Mouse (Mus musculus): ENCODE data around the gene Cuedc1. TPM values are rescaled to one million over a fixed set of nuclear protein-coding genes. Genes with fewer than 3 reads are reported as not detected.

Cuedc1 gene
- polyA plus RNA-seq, 1 experiment from 2014 or later, result 17.4 TPM

- Histone ChIP-seq H3K9ac (ENCODE audit: low read depth, low read length) (no peak overlapping the region), H3K4me1 (ENCODE audit: control insufficient read depth, insufficient read depth, low read length) (peaks cover 26% of the 10 kb centered on the region), H3K27me3 (replicated peaks; ENCODE audit: control insufficient read depth, insufficient read depth, low read length) (no peaks in the 10 kb centered on the region), H3K4me3 (ENCODE audit: low read depth, low read length) (peak overlapping the region; percentile 98), H3K4me2 (ENCODE audit: low read depth, low read length) (peak overlapping the region; percentile 77), H3K9me3 (ENCODE audit: control insufficient read depth, low read length) (no peaks in the 10 kb centered on the region), H3K27ac (replicated peaks; ENCODE audit: low read depth, low read length) (no peak overlapping the region), H3K36me3 (ENCODE audit: control insufficient read depth, insufficient read depth, low read length) (peaks cover 31% of the 10 kb centered on the region)
- DNase-seq (ENCODE audit: low spot score), result peak; percentile 67
- ATAC-seq (ENCODE audit: low read depth), result no peak
- 23% methylated on average over 5 of the region's 5 CpGs for whole genome bisulfite sequencing
These were observed 26.7 kb upstream of the Cuedc1 start for GRCm38 (mm10) chr11:88071113-88071512.

GRCm38 (mm10) chr11:88073343-88073875 lies 24.4 kb upstream of the Cuedc1 start:
- Histone ChIP-seq H3K9me3 (ENCODE audit: control insufficient read depth, low read length) (no peaks in the 10 kb centered on the region), H3K36me3 (ENCODE audit: control insufficient read depth, insufficient read depth, low read length) (peaks cover 52% of the 10 kb centered on the region), H3K27ac (replicated peaks; ENCODE audit: low read depth, low read length) (no peak overlapping the region), H3K4me2 (ENCODE audit: low read depth, low read length) (no peak overlapping the region), H3K9ac (ENCODE audit: low read depth, low read length) (no peak overlapping the region), H3K27me3 (replicated peaks; ENCODE audit: control insufficient read depth, insufficient read depth, low read length) (no peaks in the 10 kb centered on the region), H3K4me3 (ENCODE audit: low read depth, low read length) (no peak overlapping the region), H3K4me1 (ENCODE audit: control insufficient read depth, insufficient read depth, low read length) (peaks cover 21% of the 10 kb centered on the region)
- WGBS, result 81% methylated on average over 14 of the region's 14 CpGs
- ATAC-seq (ENCODE audit: low read depth), result no peak
- no peak for DNase-seq (ENCODE audit: low spot score)

- Histone ChIP-seq H3K36me3 (ENCODE audit: control insufficient read depth, insufficient read depth, low read length) (peaks cover 75% of the 10 kb centered on the region), H3K9me3 (ENCODE audit: control insufficient read depth, low read length) (no peaks in the 10 kb centered on the region), H3K27ac (replicated peaks; ENCODE audit: low read depth, low read length) (no peak overlapping the region), H3K4me2 (ENCODE audit: low read depth, low read length) (no peak overlapping the region), H3K9ac (ENCODE audit: low read depth, low read length) (no peak overlapping the region), H3K4me3 (ENCODE audit: low read depth, low read length) (no peak overlapping the region), H3K27me3 (replicated peaks; ENCODE audit: control insufficient read depth, insufficient read depth, low read length) (no peaks in the 10 kb centered on the region), H3K4me1 (ENCODE audit: control insufficient read depth, insufficient read depth, low read length) (peaks cover 11% of the 10 kb centered on the region)
- 78% methylated on average over 1 of the region's 1 CpGs for WGBS
- ATAC-seq (ENCODE audit: low read depth) (no peak), DNase-seq (ENCODE audit: low spot score) (no peak)
These were observed 22.2 kb upstream of the Cuedc1 start for GRCm38 (mm10) chr11:88075701-88076100.

- peaks cover 4% of the 10 kb centered on the region for H3K4me1 ChIP-seq (ENCODE audit: control insufficient read depth, insufficient read depth, low read length)
- ATAC-seq (ENCODE audit: low read depth) (no peak), DNase-seq (ENCODE audit: low spot score) (no peak)
- WGBS, result 85% methylated on average over 1 of the region's 1 CpGs
- H3K9me3 ChIP-seq (ENCODE audit: control insufficient read depth, low read length), result no peaks in the 10 kb centered on the region
- no peaks in the 10 kb centered on the region for H3K27me3 ChIP-seq (replicated peaks; ENCODE audit: control insufficient read depth, insufficient read depth, low read length)
- no peak overlapping the region for H3K4me2 ChIP-seq (ENCODE audit: low read depth, low read length)
- no peak overlapping the region for H3K4me3 ChIP-seq (ENCODE audit: low read depth, low read length)
- H3K9ac ChIP-seq (ENCODE audit: low read depth, low read length), result no peak overlapping the region
- peaks cover 82% of the 10 kb centered on the region for H3K36me3 ChIP-seq (ENCODE audit: control insufficient read depth, insufficient read depth, low read length)
- no peak overlapping the region for H3K27ac ChIP-seq (replicated peaks; ENCODE audit: low read depth, low read length)
These were observed 21.5 kb upstream of the Cuedc1 start for GRCm38 (mm10) chr11:88076394-88076793.

GRCm38 (mm10) chr11:88083699-88084098 lies 14.2 kb upstream of the Cuedc1 start:
- H3K9ac ChIP-seq (ENCODE audit: low read depth, low read length), result no peak overlapping the region
- no peak overlapping the region for H3K4me2 ChIP-seq (ENCODE audit: low read depth, low read length)
- H3K4me1 ChIP-seq (ENCODE audit: control insufficient read depth, insufficient read depth, low read length), result peaks cover 5% of the 10 kb centered on the region
- 68% methylated on average over 6 of the region's 6 CpGs for WGBS
- ATAC-seq (ENCODE audit: low read depth) (no peak), DNase-seq (ENCODE audit: low spot score) (no peak)
- H3K27me3 ChIP-seq (replicated peaks; ENCODE audit: control insufficient read depth, insufficient read depth, low read length), result no peaks in the 10 kb centered on the region
- H3K27ac ChIP-seq (replicated peaks; ENCODE audit: low read depth, low read length), result no peak overlapping the region
- H3K36me3 ChIP-seq (ENCODE audit: control insufficient read depth, insufficient read depth, low read length), result peaks cover 60% of the 10 kb centered on the region
- H3K9me3 ChIP-seq (ENCODE audit: control insufficient read depth, low read length), result no peaks in the 10 kb centered on the region
- no peak overlapping the region for H3K4me3 ChIP-seq (ENCODE audit: low read depth, low read length)

- Histone ChIP-seq H3K4me1 (ENCODE audit: control insufficient read depth, insufficient read depth, low read length) (peaks cover 5% of the 10 kb centered on the region), H3K9me3 (ENCODE audit: control insufficient read depth, low read length) (no peaks in the 10 kb centered on the region), H3K36me3 (ENCODE audit: control insufficient read depth, insufficient read depth, low read length) (peaks cover 27% of the 10 kb centered on the region), H3K27ac (replicated peaks; ENCODE audit: low read depth, low read length) (peak overlapping the region; percentile 69), H3K27me3 (replicated peaks; ENCODE audit: control insufficient read depth, insufficient read depth, low read length) (no peaks in the 10 kb centered on the region), H3K4me2 (ENCODE audit: low read depth, low read length) (peak overlapping the region; percentile 61), H3K9ac (ENCODE audit: low read depth, low read length) (peak overlapping the region; percentile 46; the same call in 1 of the 2 replicates), H3K4me3 (ENCODE audit: low read depth, low read length) (peak overlapping the region; percentile 29)
- 6% methylated on average over 25 of the region's 25 CpGs for WGBS
- ATAC-seq (ENCODE audit: low read depth) (peak; percentile 97), DNase-seq (ENCODE audit: low spot score) (peak; percentile 98)
These were observed 10.9 kb upstream of the Cuedc1 start for GRCm38 (mm10) chr11:88086737-88087627.

GRCm38 (mm10) chr11:88089150-88089549 lies 8.7 kb upstream of the Cuedc1 start:
- no peak overlapping the region for H3K4me2 ChIP-seq (ENCODE audit: low read depth, low read length)
- no peak for DNase-seq (ENCODE audit: low spot score)
- no peaks in the 10 kb centered on the region for H3K9me3 ChIP-seq (ENCODE audit: control insufficient read depth, low read length)
- no peak for ATAC-seq (ENCODE audit: low read depth)
- no peak overlapping the region for H3K27ac ChIP-seq (replicated peaks; ENCODE audit: low read depth, low read length)
- 56% methylated on average over 5 of the region's 5 CpGs for WGBS
- H3K9ac ChIP-seq (ENCODE audit: low read depth, low read length), result no peak overlapping the region
- no peak overlapping the region for H3K4me3 ChIP-seq (ENCODE audit: low read depth, low read length)
- H3K36me3 ChIP-seq (ENCODE audit: control insufficient read depth, insufficient read depth, low read length), result peaks cover 12% of the 10 kb centered on the region; the same call in 1 of the 2 replicates
- H3K4me1 ChIP-seq (ENCODE audit: control insufficient read depth, insufficient read depth, low read length), result peaks cover 5% of the 10 kb centered on the region
- no peaks in the 10 kb centered on the region for H3K27me3 ChIP-seq (replicated peaks; ENCODE audit: control insufficient read depth, insufficient read depth, low read length)

GRCm38 (mm10) chr11:88090293-88090692 lies 7.6 kb upstream of the Cuedc1 start:
- Histone ChIP-seq H3K27ac (replicated peaks; ENCODE audit: low read depth, low read length) (no peak overlapping the region), H3K36me3 (ENCODE audit: control insufficient read depth, insufficient read depth, low read length) (0 out of 2 replicates have a peak, but pooled peaks cover under 1% of the 10 kb centered on the region), H3K9me3 (ENCODE audit: control insufficient read depth, low read length) (no peaks in the 10 kb centered on the region), H3K9ac (ENCODE audit: low read depth, low read length) (no peak overlapping the region), H3K27me3 (replicated peaks; ENCODE audit: control insufficient read depth, insufficient read depth, low read length) (no peaks in the 10 kb centered on the region), H3K4me1 (ENCODE audit: control insufficient read depth, insufficient read depth, low read length) (peaks cover 5% of the 10 kb centered on the region), H3K4me2 (ENCODE audit: low read depth, low read length) (no peak overlapping the region), H3K4me3 (ENCODE audit: low read depth, low read length) (no peak overlapping the region)
- DNase-seq (ENCODE audit: low spot score) (no peak), ATAC-seq (ENCODE audit: low read depth) (no peak)
- WGBS, result 71% methylated on average over 5 of the region's 5 CpGs
